Mouse (Mus musculus): ENCODE data around the gene Olfr1269.

The Olfr1269 gene

DNA sequence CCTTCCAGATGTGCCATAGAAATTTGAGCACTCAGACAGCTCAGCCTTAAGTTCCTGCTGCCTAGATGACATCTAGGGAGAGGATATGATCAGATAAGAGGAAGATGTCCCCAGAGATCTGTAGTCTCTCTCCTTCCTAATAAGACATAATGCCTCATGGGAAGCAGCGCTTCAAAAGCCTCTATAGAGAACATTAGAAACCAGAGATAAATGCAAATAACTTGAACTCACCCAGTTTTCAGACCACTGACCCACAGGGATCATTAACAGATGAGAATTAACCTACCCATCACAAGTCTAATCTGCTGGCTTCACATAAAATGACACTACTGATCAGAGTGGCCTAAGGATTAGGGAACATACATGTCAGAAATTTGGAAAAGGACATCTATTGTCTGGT, at the start of gene Olfr1269:
Olfr1269 (minus strand) TSS at position 101 of the 400 bp plus-strand sequence.
- DNase-seq (ENCODE audit: low spot score): no peak

DNA sequence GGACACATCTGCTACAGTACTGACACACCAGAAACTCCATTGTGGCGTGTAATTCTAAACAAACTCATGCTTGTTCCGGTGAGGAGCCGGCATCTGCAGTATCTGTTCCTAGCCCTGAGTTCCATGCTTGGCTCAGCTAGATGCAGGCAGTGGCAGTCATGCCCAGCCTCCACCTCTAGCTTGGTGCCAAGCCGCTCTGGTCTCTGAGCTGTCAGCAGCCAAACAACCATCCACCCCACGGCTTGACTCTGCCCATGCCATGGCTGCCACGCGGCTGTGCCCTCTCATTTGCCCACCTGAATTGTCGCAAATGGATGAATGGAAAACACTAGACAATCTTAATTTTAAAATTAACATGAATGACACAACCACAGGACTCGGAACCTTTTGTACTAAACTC, 32.7 kb upstream of the Olfr1269 start:
- DNase-seq (ENCODE audit: low spot score): no peak

DNA sequence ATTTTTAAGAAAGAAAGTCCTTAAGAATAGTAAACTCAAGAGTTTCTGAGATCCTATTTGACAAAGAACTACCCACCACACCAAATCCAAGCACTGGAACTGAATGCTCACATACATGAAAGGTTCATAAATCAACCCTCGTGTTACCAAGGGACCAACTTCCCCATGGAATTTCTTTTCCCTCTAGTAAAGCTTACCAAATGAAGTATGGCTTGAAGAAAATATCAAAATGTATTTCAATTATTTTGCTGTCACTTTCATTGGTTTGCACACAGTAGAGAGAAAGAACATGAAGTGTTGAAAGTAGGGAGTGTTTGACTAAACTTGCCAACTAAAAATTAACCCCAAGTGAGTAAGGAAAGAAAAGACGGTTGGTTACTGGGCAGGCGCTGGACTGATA, 31.8 kb upstream of the Olfr1269 start, which contains the start of gene Olfr1270:
Olfr1270 (minus strand) TSS at position 101 of the 400 bp plus-strand sequence.
- DNase-seq (ENCODE audit: low spot score): no peak

DNA sequence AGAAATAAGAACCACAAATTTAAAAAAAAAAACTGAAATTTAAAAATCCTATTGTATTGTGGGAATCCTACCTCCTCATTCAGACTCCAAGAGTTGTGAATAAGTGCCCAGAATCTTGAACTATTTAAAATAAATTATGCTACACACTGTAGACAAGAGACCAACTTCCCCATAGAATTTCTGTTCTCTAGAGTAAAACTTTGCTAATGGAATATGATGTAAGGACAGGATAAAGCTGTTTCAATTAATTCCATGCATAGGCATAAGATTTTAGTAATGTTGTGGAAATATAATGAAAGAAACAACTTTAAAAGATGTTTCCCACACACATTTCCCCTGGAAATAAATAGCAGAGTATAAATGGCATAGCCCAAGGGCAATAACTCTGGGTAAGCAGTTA, 21.0 kb upstream of the Olfr1269 start, which contains the start of gene Olfr32:
Olfr32 (minus strand) TSS at position 101 of the 400 bp plus-strand sequence.
- DNase-seq (ENCODE audit: low spot score): no peak

DNA sequence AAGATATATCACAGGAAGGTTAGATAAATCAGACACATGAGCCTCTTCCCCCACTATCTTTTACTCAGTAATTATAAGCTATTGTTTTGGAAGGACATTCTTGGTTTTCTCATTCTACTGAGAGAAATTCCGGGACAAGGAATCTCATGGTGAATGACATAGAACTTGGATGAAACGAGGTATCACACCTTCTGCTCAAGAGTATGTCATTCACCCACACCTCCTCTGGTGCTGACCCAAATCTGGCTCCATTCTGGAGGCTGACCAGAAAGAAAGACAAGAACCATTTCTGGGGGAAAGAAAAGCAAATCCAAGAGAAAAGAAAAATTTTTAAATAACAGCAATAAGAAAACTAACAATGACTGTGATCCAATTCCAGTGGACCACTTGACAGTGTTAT, 51.1 kb downstream of the Olfr1269 start:
- no peak for DNase-seq (ENCODE audit: low spot score)
